Mouse (Mus musculus) C2C12 (cell line): ENCODE data around the gene Hivep1. TPM values are rescaled to one million over a fixed set of nuclear protein-coding genes. Genes with fewer than 3 reads are reported as not detected.
A peak's percentile ranks its signal among the peaks of the same experiment; 100 is the strongest.

Experiments used
- H3K27me3 ChIP-seq: one replicate; pipeline ENCODE4 v1.6.1; 2011; ENCODE audit not compliant: control insufficient read depth, insufficient read depth, insufficient read length
- H3K36me3 ChIP-seq: one replicate; pipeline ENCODE4 v1.6.1; 2011; ENCODE audit not compliant: control insufficient read depth, insufficient read depth
- H3K4me3 ChIP-seq: one replicate; pipeline ENCODE4 v1.5.1; 2011; ENCODE audit warnings: mild to moderate bottlenecking, control low read depth; ENCODE audit not compliant: poor library complexity, insufficient read depth, severe bottlenecking
- H3K79me2 ChIP-seq: one replicate; pipeline ENCODE4 v1.6.1; 2011; ENCODE audit not compliant: control insufficient read depth, insufficient read depth
- H3K79me3 ChIP-seq: one replicate; pipeline ENCODE4 v1.6.1; 2011; ENCODE audit warnings: low read depth, control low read depth
- H3ac ChIP-seq: one replicate; pipeline ENCODE3; 2011; ENCODE audit warnings: low read depth; ENCODE audit not compliant: control insufficient read depth, insufficient read length
- CEBPB ChIP-seq: IDR thresholded peaks from one replicate; pipeline ENCODE4 v1.6.1; 2011; ENCODE audit warnings: low read depth, mild to moderate bottlenecking, control low read depth, moderate library complexity
- CTCF ChIP-seq: IDR thresholded peaks from one replicate; pipeline ENCODE4 v1.5.1; 2011; ENCODE audit not compliant: control insufficient read depth, insufficient read depth, insufficient read length
- FOSL1 ChIP-seq: IDR thresholded peaks from one replicate; pipeline ENCODE4 v1.8.0; 2011; ENCODE audit warnings: mild to moderate bottlenecking, low read length; ENCODE audit not compliant: poor library complexity, insufficient read depth, severe bottlenecking
- MAX ChIP-seq: IDR thresholded peaks from one replicate; pipeline ENCODE4 v1.6.1; 2011; ENCODE audit warnings: mild to moderate bottlenecking, control low read depth
- MYOD1 ChIP-seq: IDR thresholded peaks from one replicate; pipeline ENCODE4 v1.6.1; 2011; ENCODE audit warnings: low read depth; ENCODE audit not compliant: control insufficient read depth, insufficient read length
- MYOG ChIP-seq: IDR thresholded peaks from one replicate; pipeline ENCODE4 v1.6.1; 2011; ENCODE audit not compliant: control insufficient read depth, insufficient read length; ENCODE audit errors: extremely low read depth
- USF1 ChIP-seq: IDR thresholded peaks from one replicate; pipeline ENCODE4 v1.6.1; 2011; ENCODE audit warnings: low read depth, mild to moderate bottlenecking, control low read depth, moderate library complexity
- polyA plus RNA-seq: library from polyadenylated mRNA; unstranded; fragments of >200 nt; fragmentation: generic; extraction: Trizol; gene quantifications from one replicate; pipeline ENCODE4 v1.2.1, GENCODE M21; 2012; ENCODE audit warnings: missing spikeins

Hivep1 gene
- polyA plus RNA-seq, 1 experiment, result 2.2 TPM

GRCm38 (mm10) chr13:42043431-42043830 lies 8.4 kb upstream of the Hivep1 start:
- TF ChIP-seq CTCF, result no peak
- TF ChIP-seq FOSL1, result no peak
- no peak for TF ChIP-seq USF1
- no peak for TF ChIP-seq MAX
- TF ChIP-seq MYOD1, result no peak
- no peak overlapping the region for H3ac ChIP-seq
- H3K4me3 ChIP-seq, result no peak overlapping the region
- no peaks in the 10 kb centered on the region for H3K79me2 ChIP-seq
- no peaks in the 10 kb centered on the region for H3K36me3 ChIP-seq
- peaks cover 3% of the 10 kb centered on the region for H3K27me3 ChIP-seq
- no peaks in the 10 kb centered on the region for H3K79me3 ChIP-seq

GRCm38 (mm10) chr13:42048991-42049773 lies 2.6 kb upstream of the Hivep1 start:
- H3K36me3 ChIP-seq, result no peaks in the 10 kb centered on the region
- H3K4me3 ChIP-seq, result peak overlapping the region; percentile 38
- peaks cover 18% of the 10 kb centered on the region for H3K79me2 ChIP-seq
- H3K79me3 ChIP-seq, result no peaks in the 10 kb centered on the region
- H3K27me3 ChIP-seq, result peaks cover 3% of the 10 kb centered on the region
- TF ChIP-seq FOSL1 (no peak), USF1 (no peak), CEBPB (no peak), MYOD1 (no peak), MYOG (no peak), MAX (no peak), CTCF (no peak)
- H3ac ChIP-seq, result peak overlapping the region; percentile 70

GRCm38 (mm10) chr13:42049774-42050125 lies 2.1 kb upstream of the Hivep1 start:
- H3K79me2 ChIP-seq, result peaks cover 24% of the 10 kb centered on the region
- H3K4me3 ChIP-seq, result peak overlapping the region; percentile 38
- no peaks in the 10 kb centered on the region for H3K36me3 ChIP-seq
- no peaks in the 10 kb centered on the region for H3K79me3 ChIP-seq
- no peaks in the 10 kb centered on the region for H3K27me3 ChIP-seq
- no peak for TF ChIP-seq CEBPB
- no peak for TF ChIP-seq FOSL1
- no peak for TF ChIP-seq MAX
- no peak for TF ChIP-seq MYOD1
- TF ChIP-seq MYOG, result no peak
- no peak for TF ChIP-seq CTCF
- TF ChIP-seq USF1, result no peak
- H3ac ChIP-seq, result peak overlapping the region; percentile 70

GRCm38 (mm10) chr13:42050160-42050559 lies 1.7 kb upstream of the Hivep1 start:
- Histone ChIP-seq H3K4me3 (peak overlapping the region; percentile 38), H3ac (no peak overlapping the region), H3K79me3 (no peaks in the 10 kb centered on the region), H3K79me2 (peaks cover 27% of the 10 kb centered on the region), H3K27me3 (no peaks in the 10 kb centered on the region), H3K36me3 (no peaks in the 10 kb centered on the region)
- TF ChIP-seq MYOD1, result no peak
- no peak for TF ChIP-seq USF1
- TF ChIP-seq MAX, result no peak
- TF ChIP-seq MYOG, result no peak
- TF ChIP-seq FOSL1, result no peak
- TF ChIP-seq CTCF, result no peak
- TF ChIP-seq CEBPB, result no peak

- Histone ChIP-seq H3K27me3 (no peaks in the 10 kb centered on the region), H3ac (no peak overlapping the region), H3K4me3 (peak overlapping the region; percentile 33), H3K79me2 (peaks cover 27% of the 10 kb centered on the region), H3K36me3 (no peaks in the 10 kb centered on the region), H3K79me3 (no peaks in the 10 kb centered on the region)
- TF ChIP-seq CEBPB (no peak), MYOG (no peak), USF1 (no peak), MAX (no peak), FOSL1 (no peak), MYOD1 (no peak)
Measured at GRCm38 (mm10) chr13:42050880-42051201, 980 bp upstream of the Hivep1 start.

GRCm38 (mm10) chr13:42051202-42051906 lies 467 bp upstream of the Hivep1 start:
- Histone ChIP-seq H3K79me2 (peaks cover 27% of the 10 kb centered on the region), H3K27me3 (no peaks in the 10 kb centered on the region), H3K36me3 (no peaks in the 10 kb centered on the region), H3K79me3 (no peaks in the 10 kb centered on the region), H3ac (peak overlapping the region; percentile 12), H3K4me3 (peak overlapping the region; percentile 49)
- TF ChIP-seq CTCF, result no peak
